Mouse (Mus musculus) MEL-GATA-1-ER (cell line): ENCODE data around the gene Dstyk.

ENCODE experiments used
- DNase-seq: peaks from one replicate; pipeline ENCODE4 v3.0.0-alpha.2; 2012; ENCODE audit warnings: low read depth; ENCODE audit errors: extremely low read depth

Dstyk gene

GRCm38 (mm10) chr1:132388813-132389803 lies 28.2 kb upstream of the Dstyk start:
- no peak for DNase-seq

GRCm38 (mm10) chr1:132389886-132390585 lies 27.3 kb upstream of the Dstyk start:
- peak; percentile 62 for DNase-seq

- peak; percentile 34 for DNase-seq
These were observed 26.4 kb upstream of the Dstyk start, which contains the start of gene Tmcc2 for GRCm38 (mm10) chr1:132390691-132391579. Gene Tmcc2 (minus strand): TSS chr1:132391281.

- DNase-seq, result no peak
These were observed 25.8 kb upstream of the Dstyk start for GRCm38 (mm10) chr1:132391580-132392022.

- DNase-seq, result no peak
These were observed 24.5 kb upstream of the Dstyk start for GRCm38 (mm10) chr1:132392872-132393271.

GRCm38 (mm10) chr1:132396705-132397104 lies 20.6 kb upstream of the Dstyk start:
- DNase-seq, result no peak

GRCm38 (mm10) chr1:132400538-132400937 lies 16.8 kb upstream of the Dstyk start:
- no peak for DNase-seq

- no peak for DNase-seq
These were observed 15.5 kb upstream of the Dstyk start for GRCm38 (mm10) chr1:132401843-132402242.

GRCm38 (mm10) chr1:132410657-132411056 lies 6.7 kb upstream of the Dstyk start:
- no peak for DNase-seq

- peak; percentile 84 for DNase-seq
These were observed 962 bp upstream of the Dstyk start for GRCm38 (mm10) chr1:132416244-132416942.

GRCm38 (mm10) chr1:132416943-132417290 lies 438 bp upstream of the Dstyk start:
- no peak for DNase-seq

- no peak for DNase-seq
These were observed 2.9 kb downstream of the Dstyk start for GRCm38 (mm10) chr1:132420206-132420605.

- peak; percentile 55 for DNase-seq
These were observed 3.3 kb downstream of the Dstyk start for GRCm38 (mm10) chr1:132420662-132421061.

GRCm38 (mm10) chr1:132422912-132423696 lies 5.7 kb downstream of the Dstyk start:
- no peak for DNase-seq

GRCm38 (mm10) chr1:132425600-132425999 lies 8.2 kb downstream of the Dstyk start:
- no peak for DNase-seq

GRCm38 (mm10) chr1:132430818-132431217 lies 13.5 kb downstream of the Dstyk start:
- DNase-seq, result no peak

GRCm38 (mm10) chr1:132431716-132432115 lies 14.4 kb downstream of the Dstyk start:
- no peak for DNase-seq

- DNase-seq, result no peak
These were observed 16.0 kb downstream of the Dstyk start for GRCm38 (mm10) chr1:132433349-132433748.

GRCm38 (mm10) chr1:132434032-132434431 lies 16.7 kb downstream of the Dstyk start:
- no peak for DNase-seq
